9 mouse cellular contexts compared by ENCODE assay signal in genomic region chr16:50783784-50784650, GRCm38 (mm10).
DNase-seq lines count a peak whose midpoint lies in the region; ATAC-seq lines count a peak whose summit lies in the region.
"Had no signal": no experiment of that assay in that cellular context is flagged by ENCODE, and none has a peak within 500 bp of the region (broad histone marks: within the 10 kb centered on the region; RNA-seq: fewer than 3 reads in every experiment).

No protein-coding gene starts in this region.

- H3K9ac ChIP-seq in kidney, embryonic 15.5 days, result no peak overlapping the region
- no peak overlapping the region for H3K9ac ChIP-seq in embryonic facial prominence, embryonic 15.5 days
- H3K9ac ChIP-seq in limb, embryonic 13.5 days, result no peak overlapping the region

- peak; percentile 9 for DNase-seq in adrenal gland, postnatal 14 days
- DNase-seq in adrenal gland, postnatal 10 days, result no peak
- DNase-seq in kidney, adult 8-10 months, result no peak
- no peak for DNase-seq in T-cell, adult 2 months (ENCODE audit: low spot score)
- no peak for DNase-seq in gastrocnemius, postnatal 25 days

- H3K27me3 ChIP-seq in kidney, embryonic 15.5 days, result no peaks in the 10 kb centered on the region
- no peaks in the 10 kb centered on the region for H3K27me3 ChIP-seq in embryonic facial prominence, embryonic 15.5 days
- no peaks in the 10 kb centered on the region for H3K27me3 ChIP-seq in limb, embryonic 13.5 days

- no peaks in the 10 kb centered on the region for H3K9me3 ChIP-seq in kidney, embryonic 15.5 days (replicated peaks)
- no peaks in the 10 kb centered on the region for H3K9me3 ChIP-seq in embryonic facial prominence, embryonic 15.5 days (replicated peaks)
- H3K9me3 ChIP-seq in limb, embryonic 13.5 days, result no peaks in the 10 kb centered on the region

- H3K36me3 ChIP-seq in kidney, embryonic 15.5 days, result no peaks in the 10 kb centered on the region
- no peaks in the 10 kb centered on the region for H3K36me3 ChIP-seq in embryonic facial prominence, embryonic 15.5 days
- no peaks in the 10 kb centered on the region for H3K36me3 ChIP-seq in limb, embryonic 13.5 days

- H3K27ac ChIP-seq in kidney, embryonic 15.5 days, result peak overlapping the region; percentile 49
- peak overlapping the region; percentile 4; the same call in 1 of the 2 replicates for H3K27ac ChIP-seq in embryonic facial prominence, embryonic 15.5 days (replicated peaks)
- H3K27ac ChIP-seq in limb, embryonic 13.5 days, result peak overlapping the region; percentile 39; the same call in 1 of the 2 replicates

- ATAC-seq in kidney, embryonic 15.5 days (replicated peaks; ENCODE audit: low FRiP score), result peak; percentile 34; the same call in 1 of the 2 replicates
- ATAC-seq in embryonic facial prominence, embryonic 15.5 days (ENCODE audit: insufficient number of reproducible peaks, low FRiP score, low TSS enrichment, low read depth), result peak; percentile 34; the same call in 1 of the 2 replicates
- ATAC-seq in limb, embryonic 13.5 days (ENCODE audit: low FRiP score, low read depth), result peak; percentile 87
- ATAC-seq: intestine, embryonic 16.5 days had no signal

- WGBS in kidney, embryonic 15.5 days, result 45% methylated on average over 20 of the region's 20 CpGs
- WGBS in embryonic facial prominence, embryonic 15.5 days, result 42% methylated on average over 20 of the region's 20 CpGs
- 54% methylated on average over 20 of the region's 20 CpGs for WGBS in limb, embryonic 13.5 days

- no peak overlapping the region for H3K4me3 ChIP-seq in kidney, embryonic 15.5 days (replicated peaks)
- no peak overlapping the region for H3K4me3 ChIP-seq in embryonic facial prominence, embryonic 15.5 days (replicated peaks)
- no peak overlapping the region for H3K4me3 ChIP-seq in limb, embryonic 13.5 days

- H3K4me1 ChIP-seq in kidney, embryonic 15.5 days, result peaks cover 32% of the 10 kb centered on the region
- no peaks in the 10 kb centered on the region for H3K4me1 ChIP-seq in embryonic facial prominence, embryonic 15.5 days
- H3K4me1 ChIP-seq in limb, embryonic 13.5 days, result peaks cover 11% of the 10 kb centered on the region

- no peak overlapping the region; the same call in 1 of the 2 replicates for H3K4me2 ChIP-seq in kidney, embryonic 15.5 days
- no peak overlapping the region for H3K4me2 ChIP-seq in embryonic facial prominence, embryonic 15.5 days (replicated peaks)
- H3K4me2 ChIP-seq in limb, embryonic 13.5 days (replicated peaks), result no peak overlapping the region; the same call in 1 of the 2 replicates

Comparison
In these comparisons a context has a peak if more than half of its experiments do, and no peak if none do; other contexts are left out.
1. ATAC-seq: peak in every context shown above with its lines; median percentile 87 in limb, embryonic 13.5 days; 34 in kidney, embryonic 15.5 days; 34 in embryonic facial prominence, embryonic 15.5 days.